Mouse (Mus musculus): ENCODE measurements around the gene Cpt1a. TPM values are rescaled to one million over a fixed set of nuclear protein-coding genes. Genes with fewer than 3 reads are reported as not detected.

The Cpt1a gene
- polyA plus RNA-seq, 1 experiment from 2014 or later = 19.3 TPM

Small RNAs within 50 kb of the gene (microRNA-seq; reads per million reads assigned to microRNA genes)
- gene Mir6984 = 0.44 reads per million

Other genes with a start within 250 kb of the Cpt1a start
- gene Mrpl21, start 39.4 kb upstream of the Cpt1a start, polyA plus RNA-seq (2015; fragmentation: Nextera tagmentation; extraction: Ambion mirVana) = 105 and 112 TPM in 2 replicates
- 9.6 and 10.2 TPM in 2 replicates for gene Ighmbp2, start 39.3 kb upstream of the Cpt1a start, polyA plus RNA-seq (2015; fragmentation: Nextera tagmentation; extraction: Ambion mirVana)
- gene Tesmin, start 66.5 kb downstream of the Cpt1a start, polyA plus RNA-seq (2015; fragmentation: Nextera tagmentation; extraction: Ambion mirVana) = 0.22 TPM in 1 of 2 replicates, not detected in the other
- gene Gal, start 92.2 kb downstream of the Cpt1a start, polyA plus RNA-seq (2015; fragmentation: Nextera tagmentation; extraction: Ambion mirVana) = 115 and 210 TPM in 2 replicates